Mouse (Mus musculus) limb, embryonic 13.5 days (tissue): ENCODE results near the gene Pld5. TPM values are rescaled to one million over a fixed set of nuclear protein-coding genes. Genes with fewer than 3 reads are reported as not detected.

Source experiments
- ATAC-seq: fragments of 200-750 bp; cut with Nextera tagmentation; 2 replicates; pipeline ENCODE4 v1.8.0; 2017; ENCODE audit warnings: low read depth, moderate number of reproducible peaks, moderate TSS enrichment; ENCODE audit not compliant: low FRiP score
- H3K27ac ChIP-seq: fragments of 300-500 bp; sonication (generic); 2 replicates; pipeline ENCODE4 v1.5.1; 2015; ENCODE audit warnings: inconsistent platforms, mild to moderate bottlenecking, moderate library complexity
- H3K27me3 ChIP-seq: fragments of 300-500 bp; sonication (generic); 2 replicates; pipeline ENCODE4 v1.6.1; 2015; ENCODE audit warnings: mild to moderate bottlenecking, inconsistent platforms
- H3K36me3 ChIP-seq: fragments of 300-500 bp; sonication (generic); 2 replicates; pipeline ENCODE4 v1.6.1; 2015; ENCODE audit warnings: inconsistent platforms, mild to moderate bottlenecking, moderate library complexity
- H3K4me1 ChIP-seq: fragments of 300-500 bp; sonication (generic); 2 replicates; pipeline ENCODE4 v1.6.1; 2015; ENCODE audit warnings: inconsistent platforms
- H3K4me2 ChIP-seq: fragments of 300-500 bp; sonication (generic); replicated peaks from 2 replicates; pipeline ENCODE4 v1.6.1; 2015; ENCODE audit warnings: inconsistent platforms, mild to moderate bottlenecking, moderate library complexity
- H3K4me3 ChIP-seq: fragments of 300-500 bp; sonication (generic); 2 replicates; pipeline ENCODE4 v1.5.1; 2015; ENCODE audit warnings: moderate library complexity, mild to moderate bottlenecking, inconsistent platforms
- H3K9ac ChIP-seq: fragments of 300-500 bp; sonication (generic); 2 replicates; pipeline ENCODE4 v1.6.1; 2015; ENCODE audit warnings: mild to moderate bottlenecking, inconsistent platforms
- H3K9me3 ChIP-seq: fragments of 300-500 bp; sonication (generic); 2 replicates; pipeline ENCODE4 v1.6.1; 2016; ENCODE audit warnings: inconsistent platforms
- WGBS: fragments of 180-500 bp; shearing (Covaris S2); methylation state at CpG from one replicate; pipeline ENCODE4 v1.1.7; 2015; 5-methylcytosine and 5-hydroxymethylcytosine counted together
- polyA plus RNA-seq: library from polyadenylated mRNA; unstranded; fragments of >200 nt; fragmentation: Nextera tagmentation; extraction: Ambion mirVana; gene quantifications from 2 replicates; pipeline ENCODE4 v1.2.1, GENCODE M21; 2015

The Pld5 gene
- polyA plus RNA-seq, 1 experiment from 2014 or later, result 0.88 TPM

DNA sequence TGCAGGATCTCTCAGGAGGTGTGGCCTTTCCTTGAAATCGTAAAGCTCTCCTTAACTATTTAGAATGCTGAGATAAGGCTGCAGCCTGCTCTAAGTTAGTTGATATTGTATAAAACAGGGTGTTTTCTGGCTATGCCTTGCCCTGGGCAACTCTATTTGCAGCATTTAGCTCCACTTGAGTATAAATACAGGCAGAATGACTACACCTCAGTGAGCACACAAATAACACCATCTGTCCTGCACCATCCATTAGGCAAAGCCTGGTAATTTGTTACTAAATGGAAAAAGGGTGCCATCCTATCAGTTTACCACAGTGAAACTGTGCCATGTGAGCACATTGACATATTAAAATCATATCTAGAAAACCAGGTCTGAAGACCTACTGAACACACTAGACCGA lies 149.3 kb downstream of the Pld5 start:
- H3K9me3 ChIP-seq, result no peaks in the 10 kb centered on the region
- no peak for ATAC-seq
- no peak overlapping the region for H3K4me3 ChIP-seq
- no peak overlapping the region for H3K4me2 ChIP-seq
- H3K27me3 ChIP-seq, result no peaks in the 10 kb centered on the region
- no peak overlapping the region for H3K27ac ChIP-seq
- H3K36me3 ChIP-seq, result no peaks in the 10 kb centered on the region
- H3K9ac ChIP-seq, result no peak overlapping the region
- 71% methylated on average over 2 of the region's 2 CpGs for WGBS
- H3K4me1 ChIP-seq, result no peaks in the 10 kb centered on the region

- ATAC-seq, result no peak
- H3K36me3 ChIP-seq, result no peaks in the 10 kb centered on the region
- no peak overlapping the region for H3K4me3 ChIP-seq
- no peaks in the 10 kb centered on the region for H3K9me3 ChIP-seq
- WGBS, result 75% methylated on average over 8 of the region's 8 CpGs
- no peak overlapping the region for H3K9ac ChIP-seq
- no peak overlapping the region for H3K27ac ChIP-seq
- no peaks in the 10 kb centered on the region for H3K27me3 ChIP-seq
- no peaks in the 10 kb centered on the region for H3K4me1 ChIP-seq
- H3K4me2 ChIP-seq, result no peak overlapping the region
Observed at GRCm38 (mm10) chr1:176124441-176124840, 150.7 kb downstream of the Pld5 start.

DNA sequence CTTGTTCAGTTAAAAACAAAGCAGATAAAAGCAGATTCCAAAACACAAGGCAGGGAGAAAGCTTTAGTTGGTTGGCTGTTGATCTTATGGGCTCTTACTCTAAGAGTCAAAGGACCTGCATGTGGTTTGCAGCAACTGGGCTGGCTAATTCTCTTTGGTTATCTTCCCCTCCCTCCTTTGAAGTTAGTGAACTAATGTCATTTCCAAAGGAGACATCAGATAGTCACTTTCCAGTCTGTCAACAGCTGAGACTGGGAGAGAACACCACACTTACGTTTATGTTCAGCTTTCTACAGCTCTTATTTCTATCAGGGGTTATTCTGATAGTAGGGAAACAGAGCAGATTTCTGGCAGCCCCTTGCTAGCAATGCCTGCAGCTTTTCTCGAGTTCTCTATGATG lies 151.3 kb downstream of the Pld5 start:
- no peaks in the 10 kb centered on the region for H3K9me3 ChIP-seq
- no peak overlapping the region for H3K4me2 ChIP-seq
- 40% methylated on average over 2 of the region's 2 CpGs for WGBS
- no peaks in the 10 kb centered on the region for H3K36me3 ChIP-seq
- H3K4me1 ChIP-seq, result no peaks in the 10 kb centered on the region
- ATAC-seq, result no peak
- H3K4me3 ChIP-seq, result no peak overlapping the region
- no peak overlapping the region for H3K27ac ChIP-seq
- no peak overlapping the region for H3K9ac ChIP-seq
- no peaks in the 10 kb centered on the region for H3K27me3 ChIP-seq

GRCm38 (mm10) chr1:176115604-176116003 lies 159.5 kb downstream of the Pld5 start:
- H3K4me2 ChIP-seq, result no peak overlapping the region
- 87% methylated on average over 4 of the region's 4 CpGs for WGBS
- no peaks in the 10 kb centered on the region for H3K36me3 ChIP-seq
- no peaks in the 10 kb centered on the region for H3K27me3 ChIP-seq
- no peak overlapping the region for H3K4me3 ChIP-seq
- no peak for ATAC-seq
- no peaks in the 10 kb centered on the region for H3K9me3 ChIP-seq
- no peaks in the 10 kb centered on the region for H3K4me1 ChIP-seq
- no peak overlapping the region for H3K9ac ChIP-seq
- H3K27ac ChIP-seq, result no peak overlapping the region

DNA sequence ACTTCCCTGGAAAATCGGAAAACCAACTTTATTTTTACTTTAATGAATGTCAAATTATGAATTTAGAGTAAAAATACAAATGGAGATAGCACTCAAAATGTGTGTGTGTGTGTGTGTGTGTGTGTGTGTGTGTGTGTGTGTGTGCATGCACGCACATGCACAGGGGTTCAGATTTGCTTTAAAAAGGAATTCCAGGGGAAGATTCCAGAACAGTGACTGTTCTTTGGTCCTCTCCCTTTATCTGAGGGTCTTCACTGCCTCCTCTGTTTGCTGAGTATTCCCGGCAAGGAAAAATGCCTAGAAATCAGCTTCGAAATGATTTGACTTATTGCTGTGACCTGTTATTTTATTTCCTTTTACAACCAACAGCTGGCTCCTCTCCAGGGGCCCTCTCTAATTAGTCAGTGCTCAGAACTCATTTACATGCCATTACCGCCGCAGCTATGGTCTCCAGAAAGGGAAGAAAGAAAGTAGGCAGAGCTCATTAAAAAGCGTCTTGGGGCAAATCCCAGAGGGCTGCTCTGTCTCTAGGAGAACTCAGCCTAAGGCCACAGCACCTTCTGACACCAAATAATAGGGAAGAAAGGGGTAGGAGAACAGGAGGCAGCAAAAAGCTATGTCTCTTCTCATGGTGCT lies 176.3 kb downstream of the Pld5 start:
- Histone ChIP-seq H3K4me1 (no peaks in the 10 kb centered on the region), H3K9ac (no peak overlapping the region), H3K4me3 (no peak overlapping the region), H3K4me2 (no peak overlapping the region), H3K9me3 (no peaks in the 10 kb centered on the region), H3K27me3 (no peaks in the 10 kb centered on the region), H3K27ac (no peak overlapping the region), H3K36me3 (no peaks in the 10 kb centered on the region)
- WGBS, result 18% methylated on average over 7 of the region's 7 CpGs
- ATAC-seq, result no peak

- H3K9ac ChIP-seq, result no peak overlapping the region
- no peaks in the 10 kb centered on the region for H3K9me3 ChIP-seq
- no peaks in the 10 kb centered on the region for H3K27me3 ChIP-seq
- no peak overlapping the region for H3K4me3 ChIP-seq
- ATAC-seq, result peak; percentile 74; the same call in 1 of the 2 replicates
- H3K36me3 ChIP-seq, result no peaks in the 10 kb centered on the region
- WGBS, result 44% methylated on average over 2 of the region's 2 CpGs
- H3K4me1 ChIP-seq, result peaks cover 7% of the 10 kb centered on the region; the same call in 1 of the 2 replicates
- H3K4me2 ChIP-seq, result no peak overlapping the region
- H3K27ac ChIP-seq, result no peak overlapping the region
Observed at GRCm38 (mm10) chr1:176092119-176092518, 183.0 kb downstream of the Pld5 start.

DNA sequence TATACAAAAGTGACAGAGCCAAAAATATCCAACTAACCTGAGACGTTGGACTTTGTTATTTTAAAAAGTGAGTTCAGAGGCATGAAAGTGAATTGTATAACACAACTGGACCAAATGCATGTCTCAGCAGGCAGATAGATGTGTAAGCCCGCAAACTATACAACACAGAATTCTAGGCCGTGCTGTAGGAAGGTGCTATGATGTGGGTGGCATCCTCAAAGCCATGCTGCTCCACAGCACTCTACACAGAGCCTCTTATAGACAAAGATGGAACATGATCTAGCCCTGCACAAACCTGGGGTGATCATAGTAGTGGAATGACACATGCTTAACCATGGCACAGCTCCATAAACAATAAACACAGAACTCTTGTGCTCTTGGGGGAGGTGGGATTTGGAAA lies 185.7 kb downstream of the Pld5 start:
- 89% methylated on average over 3 of the region's 3 CpGs for WGBS
- no peaks in the 10 kb centered on the region for H3K36me3 ChIP-seq
- peaks cover 7% of the 10 kb centered on the region; the same call in 1 of the 2 replicates for H3K4me1 ChIP-seq
- no peak overlapping the region for H3K4me3 ChIP-seq
- H3K9ac ChIP-seq, result no peak overlapping the region
- no peak overlapping the region for H3K4me2 ChIP-seq
- no peaks in the 10 kb centered on the region for H3K27me3 ChIP-seq
- ATAC-seq, result no peak
- H3K9me3 ChIP-seq, result no peaks in the 10 kb centered on the region
- H3K27ac ChIP-seq, result no peak overlapping the region

- no peaks in the 10 kb centered on the region for H3K36me3 ChIP-seq
- H3K4me2 ChIP-seq, result no peak overlapping the region
- 69% methylated on average over 13 of the region's 13 CpGs for WGBS
- no peaks in the 10 kb centered on the region for H3K27me3 ChIP-seq
- H3K4me3 ChIP-seq, result no peak overlapping the region
- no peak for ATAC-seq
- no peak overlapping the region for H3K9ac ChIP-seq
- H3K4me1 ChIP-seq, result 0 out of 2 replicates have a peak, but pooled peaks cover 8% of the 10 kb centered on the region
- no peak overlapping the region for H3K27ac ChIP-seq
- H3K9me3 ChIP-seq, result no peaks in the 10 kb centered on the region
Observed at GRCm38 (mm10) chr1:176085952-176086648, 189.0 kb downstream of the Pld5 start.

GRCm38 (mm10) chr1:176082306-176082705 lies 192.8 kb downstream of the Pld5 start:
- WGBS, result 30% methylated on average over 4 of the region's 4 CpGs
- no peaks in the 10 kb centered on the region for H3K27me3 ChIP-seq

DNA sequence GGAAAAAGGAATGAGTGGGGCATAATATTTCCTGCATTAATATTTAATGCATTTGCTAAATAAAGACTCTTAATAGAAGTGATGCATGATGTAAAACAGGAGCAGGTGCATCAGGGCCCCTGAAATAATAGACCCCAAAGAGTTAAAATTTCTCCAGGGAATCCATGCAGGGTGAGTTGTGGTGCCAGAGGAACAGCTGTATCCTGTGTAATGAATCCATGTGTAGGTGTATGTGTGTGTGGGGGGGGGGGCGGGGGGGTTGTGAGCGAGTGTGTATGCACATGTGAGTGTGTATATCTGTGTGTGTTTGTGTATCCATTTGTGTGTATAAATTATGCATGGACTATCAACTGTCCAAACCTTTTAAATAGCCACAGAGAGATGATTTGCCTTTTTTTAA lies 194.1 kb downstream of the Pld5 start:
- H3K27ac ChIP-seq, result no peak overlapping the region
- no peak overlapping the region for H3K4me2 ChIP-seq
- H3K4me3 ChIP-seq, result no peak overlapping the region
- WGBS, result 75% methylated on average over 2 of the region's 2 CpGs
- no peak overlapping the region for H3K9ac ChIP-seq
- no peak for ATAC-seq
- H3K9me3 ChIP-seq, result no peaks in the 10 kb centered on the region
- no peaks in the 10 kb centered on the region for H3K36me3 ChIP-seq
- H3K27me3 ChIP-seq, result no peaks in the 10 kb centered on the region
- 0 out of 2 replicates have a peak, but pooled peaks cover 8% of the 10 kb centered on the region for H3K4me1 ChIP-seq

More at GRCm38 (mm10) chr1:176082306-176082705, 192.8 kb downstream of the Pld5 start:
- Histone ChIP-seq H3K9me3 (no peaks in the 10 kb centered on the region), H3K4me3 (no peak overlapping the region), H3K36me3 (no peaks in the 10 kb centered on the region), H3K4me1 (0 out of 2 replicates have a peak, but pooled peaks cover 8% of the 10 kb centered on the region), H3K4me2 (no peak overlapping the region), H3K9ac (no peak overlapping the region), H3K27ac (no peak overlapping the region)
- ATAC-seq, result no peak

DNA sequence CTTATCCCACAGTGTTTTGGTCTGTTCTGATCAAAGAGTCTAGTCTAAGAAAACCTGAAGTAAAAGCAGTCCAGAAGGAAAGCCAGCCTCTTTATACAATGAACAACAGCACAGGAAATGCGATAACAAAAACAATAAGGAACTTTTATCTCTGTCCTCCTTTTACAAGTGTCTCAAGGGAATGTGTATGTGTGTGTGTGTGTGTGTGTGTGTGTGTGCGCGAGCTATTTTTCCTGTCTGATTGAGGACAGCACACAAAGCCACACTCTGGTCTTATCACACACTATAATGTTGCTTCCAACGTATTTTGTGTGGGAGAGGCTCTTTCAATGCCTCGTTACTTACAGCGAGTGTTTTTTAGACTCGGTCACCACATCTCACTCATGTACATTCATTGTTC lies 196.7 kb downstream of the Pld5 start:
- Histone ChIP-seq H3K36me3 (no peaks in the 10 kb centered on the region), H3K27me3 (no peaks in the 10 kb centered on the region), H3K4me2 (no peak overlapping the region), H3K9ac (no peak overlapping the region), H3K4me3 (no peak overlapping the region), H3K4me1 (0 out of 2 replicates have a peak, but pooled peaks cover 8% of the 10 kb centered on the region), H3K9me3 (no peaks in the 10 kb centered on the region), H3K27ac (no peak overlapping the region)
- ATAC-seq, result no peak
- 89% methylated on average over 7 of the region's 7 CpGs for WGBS

- H3K9me3 ChIP-seq, result no peaks in the 10 kb centered on the region
- no peaks in the 10 kb centered on the region for H3K4me1 ChIP-seq
- H3K4me2 ChIP-seq, result no peak overlapping the region
- no peak overlapping the region for H3K9ac ChIP-seq
- no peaks in the 10 kb centered on the region for H3K36me3 ChIP-seq
- ATAC-seq, result no peak
- no peak overlapping the region for H3K27ac ChIP-seq
- H3K4me3 ChIP-seq, result no peak overlapping the region
- no peaks in the 10 kb centered on the region for H3K27me3 ChIP-seq
Observed at GRCm38 (mm10) chr1:176076799-176077198, 198.3 kb downstream of the Pld5 start.

DNA sequence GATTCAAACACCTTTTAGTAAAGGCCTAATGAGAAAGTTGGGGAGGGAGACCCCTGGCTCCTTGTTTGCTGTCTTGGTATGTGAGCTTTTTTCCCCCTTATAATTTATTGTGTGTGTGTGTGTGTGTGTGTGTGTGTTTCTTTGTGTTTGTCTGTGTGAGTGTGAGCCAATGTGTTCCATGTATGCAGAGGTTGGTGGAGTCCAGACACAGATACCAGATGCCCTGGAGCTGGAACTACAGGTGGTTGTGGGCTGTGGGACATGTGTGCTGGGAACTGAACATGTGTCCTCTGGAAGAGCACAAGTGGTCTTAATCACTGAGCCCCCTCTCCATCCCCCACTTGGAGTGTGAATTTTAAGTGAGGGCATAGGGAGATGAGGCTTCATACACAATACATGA lies 199.3 kb downstream of the Pld5 start:
- Histone ChIP-seq H3K9me3 (no peaks in the 10 kb centered on the region), H3K4me2 (no peak overlapping the region), H3K27me3 (no peaks in the 10 kb centered on the region), H3K36me3 (no peaks in the 10 kb centered on the region), H3K27ac (no peak overlapping the region), H3K4me3 (no peak overlapping the region), H3K4me1 (no peaks in the 10 kb centered on the region), H3K9ac (no peak overlapping the region)
- no peak for ATAC-seq
